Mouse (Mus musculus): ENCODE results near the gene Faim.

- no peak for TF ChIP-seq CTCF (IDR thresholded peaks at IDR 0.05; ENCODE audit: borderline replicate concordance, extremely low read depth, insufficient read depth, insufficient read length)
- no peak for TF ChIP-seq POLR2A (IDR thresholded peaks at IDR 0.05; ENCODE audit: borderline replicate concordance, extremely low read depth, insufficient read depth, insufficient read length, poor library complexity, severe bottlenecking)
Observed at GRCm38 (mm10) chr9:99041994-99042393, 55.8 kb downstream of the Faim start.
